Mouse (Mus musculus) erythroblast, embryonic 14.5 days (primary cell): ENCODE data around the gene Pmm2.

Experiments used
- GATA1 ChIP-seq: IDR thresholded peaks from 2 replicates; pipeline ENCODE4 v1.6.1; 2012; ENCODE audit warnings: low read length, inconsistent platforms, mixed read lengths
- TAL1 ChIP-seq: IDR thresholded peaks from 3 replicates; pipeline ENCODE4 v1.6.1; 2012; ENCODE audit warnings: low read length, inconsistent platforms, mixed read lengths

GRCm38 (mm10) chr16:8638131-8638530 is 657 bp downstream of the Pmm2 start:
- no peak for TF ChIP-seq TAL1
- no peak for TF ChIP-seq GATA1
